Mouse (Mus musculus) A20 (cell line): Measurements from ENCODE around the gene Bcl2l1.

Experiments
- DNase-seq: peaks from one replicate; pipeline ENCODE4 v3.0.0-alpha.2; 2011; ENCODE audit warnings: low read depth, low spot score

Gene Bcl2l1

GRCm38 (mm10) chr2:152738341-152738740 lies 93.2 kb downstream of the Bcl2l1 start:
- no peak for DNase-seq

- no peak for DNase-seq
Measured at GRCm38 (mm10) chr2:152737306-152738221, 94.0 kb downstream of the Bcl2l1 start.

GRCm38 (mm10) chr2:152736748-152737147 lies 94.8 kb downstream of the Bcl2l1 start:
- DNase-seq, result no peak

- DNase-seq, result peak; percentile 71
Measured at GRCm38 (mm10) chr2:152736090-152736601, 95.4 kb downstream of the Bcl2l1 start, which contains the start of gene Id1. Id1 (plus strand) TSS chr2:152736251.

- peak; percentile 84 for DNase-seq
Measured at GRCm38 (mm10) chr2:152734984-152735383, 96.5 kb downstream of the Bcl2l1 start.

GRCm38 (mm10) chr2:152734501-152734900 lies 97.0 kb downstream of the Bcl2l1 start:
- no peak for DNase-seq

- no peak for DNase-seq
Measured at GRCm38 (mm10) chr2:152733201-152733600, 98.3 kb downstream of the Bcl2l1 start.
